Mouse (Mus musculus): ENCODE results near the gene Gm10715. TPM values are rescaled to one million over a fixed set of nuclear protein-coding genes. Genes with fewer than 3 reads are reported as not detected.
A peak's percentile ranks its signal among the peaks of the same experiment; 100 is the strongest.
"Not testable (repeated sequence)": the region's sequence is repeated elsewhere in the genome, so short reads cannot be mapped to it uniquely, and the experiment has no call there.

The Gm10715 gene
- polyA plus RNA-seq (2014; fragmentation: Nextera tagmentation; extraction: Ambion mirVana) = not detected in 2 replicates

- not testable (repeated sequence) for ATAC-seq (ENCODE audit: low FRiP score); H3K4me2 ChIP-seq (replicated peaks); DNase-seq (ENCODE audit: low spot score); H3K36me3 ChIP-seq (replicated peaks; ENCODE audit: control insufficient read depth, insufficient read depth); H3K27me3 ChIP-seq (ENCODE audit: control insufficient read depth, insufficient read depth, low read length); H3K4me1 ChIP-seq (replicated peaks; ENCODE audit: control insufficient read depth, insufficient read depth, low read length); H3K9ac ChIP-seq; H3K27ac ChIP-seq; H3K4me3 ChIP-seq (replicated peaks; ENCODE audit: low read length); H3K9me3 ChIP-seq (ENCODE audit: control insufficient read depth, low read length)
- WGBS = 70% methylated on average over 6 of the region's 8 CpGs
Observed at GRCm38 (mm10) chr9:3036577-3036976, at the start of gene Gm10715. Gene Gm10715 (plus strand): TSS chr9:3036877.

DNA sequence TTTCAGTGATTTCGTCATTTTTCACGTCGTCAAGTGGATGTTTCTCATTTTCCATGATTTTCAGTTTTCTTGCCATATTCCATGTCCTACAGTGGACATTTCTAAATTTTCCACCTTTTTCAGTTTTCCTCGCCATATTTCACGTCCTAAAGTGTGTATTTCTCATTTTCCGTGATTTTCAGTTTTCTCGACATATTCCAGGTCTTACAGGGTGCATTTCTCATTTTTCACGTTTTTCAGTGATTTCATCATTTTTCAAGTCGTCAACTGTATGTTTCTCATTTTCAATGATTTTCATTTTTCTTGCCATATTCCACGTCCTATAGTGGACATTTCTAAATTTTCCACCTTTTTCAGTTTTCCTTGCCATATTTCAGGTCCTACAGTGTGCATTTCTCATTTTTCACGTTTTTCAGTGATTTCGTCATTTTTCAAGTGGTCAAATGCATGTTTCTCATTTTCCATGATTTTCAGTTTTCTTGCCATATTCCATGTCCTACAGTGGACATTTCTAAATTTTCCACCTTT lies 36.2 kb upstream of the Gm10715 start, which contains the start of gene Gm10722:
Gm10722 (plus strand) TSS at position 478 of the 528 bp plus-strand sequence.
- H3K9me3 ChIP-seq (ENCODE audit: control insufficient read depth, low read length); H3K27ac ChIP-seq; H3K4me3 ChIP-seq (replicated peaks; ENCODE audit: low read length); ATAC-seq (ENCODE audit: low FRiP score); H3K36me3 ChIP-seq (replicated peaks; ENCODE audit: control insufficient read depth, insufficient read depth); H3K4me1 ChIP-seq (replicated peaks; ENCODE audit: control insufficient read depth, insufficient read depth, low read length); H3K27me3 ChIP-seq (ENCODE audit: control insufficient read depth, insufficient read depth, low read length); H3K9ac ChIP-seq; H3K4me2 ChIP-seq (replicated peaks): not testable (repeated sequence)
- peak; percentile 50 for DNase-seq (ENCODE audit: low spot score)
- WGBS = 73% methylated on average over 12 of the region's 12 CpGs

GRCm38 (mm10) chr9:3001006-3001405 lies 35.7 kb upstream of the Gm10715 start:
- not testable (repeated sequence) for H3K9me3 ChIP-seq (ENCODE audit: control insufficient read depth, low read length); H3K4me1 ChIP-seq (replicated peaks; ENCODE audit: control insufficient read depth, insufficient read depth, low read length); H3K27ac ChIP-seq; DNase-seq (ENCODE audit: low spot score); ATAC-seq (ENCODE audit: low FRiP score); H3K36me3 ChIP-seq (replicated peaks; ENCODE audit: control insufficient read depth, insufficient read depth); H3K9ac ChIP-seq; H3K4me3 ChIP-seq (replicated peaks; ENCODE audit: low read length); H3K27me3 ChIP-seq (ENCODE audit: control insufficient read depth, insufficient read depth, low read length); H3K4me2 ChIP-seq (replicated peaks)
- WGBS = 71% methylated on average over 8 of the region's 8 CpGs

- peak; percentile 25 for DNase-seq (ENCODE audit: low spot score)
- not testable (repeated sequence) for H3K9ac ChIP-seq; H3K4me2 ChIP-seq (replicated peaks); H3K4me1 ChIP-seq (replicated peaks; ENCODE audit: control insufficient read depth, insufficient read depth, low read length); H3K4me3 ChIP-seq (replicated peaks; ENCODE audit: low read length); H3K36me3 ChIP-seq (replicated peaks; ENCODE audit: control insufficient read depth, insufficient read depth); H3K27ac ChIP-seq; H3K9me3 ChIP-seq (ENCODE audit: control insufficient read depth, low read length); H3K27me3 ChIP-seq (ENCODE audit: control insufficient read depth, insufficient read depth, low read length)
- peak; percentile 88 for ATAC-seq (ENCODE audit: low FRiP score)
- WGBS = 57% methylated on average over 8 of the region's 11 CpGs
Observed at GRCm38 (mm10) chr9:3001948-3002659, 34.6 kb upstream of the Gm10715 start.

GRCm38 (mm10) chr9:3002794-3003396 lies 33.8 kb upstream of the Gm10715 start, which contains the start of gene Gm11168:
Gene Gm11168 (plus strand): TSS chr9:3003346.
- H3K4me3 ChIP-seq (replicated peaks; ENCODE audit: low read length); H3K4me2 ChIP-seq (replicated peaks); H3K9me3 ChIP-seq (ENCODE audit: control insufficient read depth, low read length); H3K36me3 ChIP-seq (replicated peaks; ENCODE audit: control insufficient read depth, insufficient read depth); DNase-seq (ENCODE audit: low spot score); H3K27me3 ChIP-seq (ENCODE audit: control insufficient read depth, insufficient read depth, low read length); ATAC-seq (ENCODE audit: low FRiP score); H3K27ac ChIP-seq; H3K9ac ChIP-seq; H3K4me1 ChIP-seq (replicated peaks; ENCODE audit: control insufficient read depth, insufficient read depth, low read length): not testable (repeated sequence)
- WGBS = 70% methylated on average over 6 of the region's 14 CpGs

- H3K4me1 ChIP-seq (replicated peaks; ENCODE audit: control insufficient read depth, insufficient read depth, low read length); H3K4me2 ChIP-seq (replicated peaks); H3K36me3 ChIP-seq (replicated peaks; ENCODE audit: control insufficient read depth, insufficient read depth); H3K4me3 ChIP-seq (replicated peaks; ENCODE audit: low read length); H3K9ac ChIP-seq; H3K27ac ChIP-seq; DNase-seq (ENCODE audit: low spot score); ATAC-seq (ENCODE audit: low FRiP score); H3K27me3 ChIP-seq (ENCODE audit: control insufficient read depth, insufficient read depth, low read length); H3K9me3 ChIP-seq (ENCODE audit: control insufficient read depth, low read length): not testable (repeated sequence)
- WGBS = 86% methylated on average over 1 of the region's 5 CpGs
Observed at GRCm38 (mm10) chr9:3006179-3006578, 30.5 kb upstream of the Gm10715 start.

GRCm38 (mm10) chr9:3006636-3007035 lies 30.0 kb upstream of the Gm10715 start:
- 70% methylated on average over 7 of the region's 8 CpGs for WGBS
- not testable (repeated sequence) for H3K4me1 ChIP-seq (replicated peaks; ENCODE audit: control insufficient read depth, insufficient read depth, low read length); H3K4me2 ChIP-seq (replicated peaks); H3K4me3 ChIP-seq (replicated peaks; ENCODE audit: low read length); H3K9me3 ChIP-seq (ENCODE audit: control insufficient read depth, low read length); H3K27me3 ChIP-seq (ENCODE audit: control insufficient read depth, insufficient read depth, low read length); H3K27ac ChIP-seq; H3K9ac ChIP-seq; DNase-seq (ENCODE audit: low spot score); H3K36me3 ChIP-seq (replicated peaks; ENCODE audit: control insufficient read depth, insufficient read depth)
- peak; percentile 77 for ATAC-seq (ENCODE audit: low FRiP score)

DNA sequence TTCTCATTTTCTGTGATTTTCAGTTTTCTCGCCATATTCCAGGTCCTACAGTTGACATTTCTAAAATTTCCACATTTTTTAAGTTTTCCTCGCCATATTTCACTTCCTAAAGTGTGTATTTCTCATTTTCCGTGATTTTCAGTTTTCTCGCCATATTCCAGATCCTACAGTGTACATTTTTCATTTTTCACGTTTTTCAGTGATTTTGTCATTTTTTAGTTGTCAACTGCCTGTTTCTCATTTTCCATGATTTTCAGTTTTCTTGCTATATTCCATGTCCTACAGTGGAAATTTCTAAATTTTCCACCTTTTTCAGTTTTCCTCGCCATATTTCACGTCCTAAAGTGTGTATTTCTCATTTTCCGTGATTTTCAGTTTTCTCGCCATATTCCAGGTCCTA lies 29.4 kb upstream of the Gm10715 start:
- H3K9me3 ChIP-seq (ENCODE audit: control insufficient read depth, low read length); H3K4me2 ChIP-seq (replicated peaks); H3K4me3 ChIP-seq (replicated peaks; ENCODE audit: low read length); H3K27me3 ChIP-seq (ENCODE audit: control insufficient read depth, insufficient read depth, low read length); H3K9ac ChIP-seq; H3K36me3 ChIP-seq (replicated peaks; ENCODE audit: control insufficient read depth, insufficient read depth); H3K27ac ChIP-seq; H3K4me1 ChIP-seq (replicated peaks; ENCODE audit: control insufficient read depth, insufficient read depth, low read length): not testable (repeated sequence)
- WGBS = 73% methylated on average over 6 of the region's 9 CpGs
- peak; percentile 24; the same call in 1 of the 2 replicates for ATAC-seq (ENCODE audit: low FRiP score)
- peak; percentile 24 for DNase-seq (ENCODE audit: low spot score)

DNA sequence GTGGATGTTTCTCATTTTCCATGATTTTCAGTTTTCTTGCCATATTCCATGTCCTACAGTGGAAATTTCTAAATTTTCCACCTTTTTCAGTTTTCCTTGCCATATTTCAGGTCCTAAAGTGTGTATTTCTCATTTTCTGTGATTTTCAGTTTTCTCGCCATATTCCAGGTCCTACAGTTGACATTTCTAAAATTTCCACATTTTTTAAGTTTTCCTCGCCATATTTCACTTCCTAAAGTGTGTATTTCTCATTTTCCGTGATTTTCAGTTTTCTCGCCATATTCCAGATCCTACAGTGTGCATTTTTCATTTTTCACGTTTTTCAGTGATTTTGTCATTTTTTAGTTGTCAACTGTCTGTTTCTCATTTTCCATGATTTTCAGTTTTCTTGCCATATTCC lies 27.3 kb upstream of the Gm10715 start:
- ATAC-seq (ENCODE audit: low FRiP score) = peak; percentile 62; the same call in 1 of the 2 replicates
- H3K4me1 ChIP-seq (replicated peaks; ENCODE audit: control insufficient read depth, insufficient read depth, low read length); H3K4me2 ChIP-seq (replicated peaks); H3K36me3 ChIP-seq (replicated peaks; ENCODE audit: control insufficient read depth, insufficient read depth); H3K9me3 ChIP-seq (ENCODE audit: control insufficient read depth, low read length); H3K27me3 ChIP-seq (ENCODE audit: control insufficient read depth, insufficient read depth, low read length); H3K4me3 ChIP-seq (replicated peaks; ENCODE audit: low read length); H3K27ac ChIP-seq; H3K9ac ChIP-seq; DNase-seq (ENCODE audit: low spot score): not testable (repeated sequence)
- WGBS = no CpG with 5 or more reads among the region's 5 CpGs
